Mouse (Mus musculus) brain, embryonic 14.5 days (tissue): ENCODE measurements around the gene Bex2.

Experiments
- CTCF ChIP-seq: fragments of 200-500 bp; IDR thresholded peaks from 2 replicates; pipeline ENCODE4 v1.5.1; 2012; ENCODE audit warnings: inconsistent platforms, mild to moderate bottlenecking, moderate library complexity, borderline replicate concordance; ENCODE audit not compliant: insufficient read depth, insufficient read length; ENCODE audit errors: extremely low read depth
- POLR2A ChIP-seq: fragments of 200-500 bp; IDR thresholded peaks from 2 replicates; pipeline ENCODE4 v1.6.1; 2012; ENCODE audit warnings: mild to moderate bottlenecking, inconsistent platforms, borderline replicate concordance; ENCODE audit not compliant: poor library complexity, insufficient read depth, insufficient read length, severe bottlenecking; ENCODE audit errors: extremely low read depth

- TF ChIP-seq CTCF (no peak), POLR2A (no peak)
These were observed 24.7 kb upstream of the Bex2 start for GRCm38 (mm10) chrX:136092497-136093279.
